In genomic region chr11:120262356-120262901, GRCm38 (mm10) we compare ENCODE assay signal across 8 mouse cellular contexts. TPM values are rescaled to one million over a fixed set of nuclear protein-coding genes. Genes with fewer than 3 reads are reported as not detected.
DNase-seq lines count a peak whose midpoint lies in the region; ATAC-seq and TF ChIP-seq lines count a peak whose summit lies in the region.

No protein-coding gene starts in this region.

- DNase-seq in frontal cortex, postnatal 10 days (ENCODE audit: low spot score in 2 of 2): peak; percentile 73 to 83
- peak; percentile 78 to 85 for DNase-seq in cerebellum, postnatal 25 days
- peak; percentile 69 for DNase-seq in gastrocnemius, postnatal 25 days
- peak; percentile 78 for DNase-seq in limb, embryonic 14.5 days (ENCODE audit: low spot score)
- peak; percentile 51 to 54 for DNase-seq in spleen, postnatal 36 days (ENCODE audit: low spot score in 2 of 2)

- no peaks in the 10 kb centered on the region for H3K9me3 ChIP-seq in intestine, embryonic 16.5 days (ENCODE audit: control insufficient read depth, low read length)
- H3K9me3 ChIP-seq in limb, embryonic 14.5 days (ENCODE audit: control insufficient read depth, low read length): no peaks in the 10 kb centered on the region
- H3K9me3 ChIP-seq in midbrain, embryonic 15.5 days: no peaks in the 10 kb centered on the region

- TF ChIP-seq POLR2A in limb, embryonic 14.5 days (IDR thresholded peaks at IDR 0.05; ENCODE audit: borderline replicate concordance, extremely low read depth, insufficient read depth, insufficient read length): no peak

- H3K36me3 ChIP-seq in intestine, embryonic 16.5 days (ENCODE audit: control insufficient read depth, insufficient read depth, low read length): no peaks in the 10 kb centered on the region
- H3K36me3 ChIP-seq in limb, embryonic 14.5 days (ENCODE audit: control insufficient read depth, insufficient read depth, low read length): no peaks in the 10 kb centered on the region; the same call in 1 of the 2 replicates
- no peaks in the 10 kb centered on the region for H3K36me3 ChIP-seq in midbrain, embryonic 15.5 days (replicated peaks)

- peak overlapping the region; percentile 83 for H3K27ac ChIP-seq in intestine, embryonic 16.5 days (ENCODE audit: low read length)
- H3K27ac ChIP-seq in limb, embryonic 14.5 days (replicated peaks; ENCODE audit: low read depth, low read length): peak overlapping the region; percentile 61; the same call in 1 of the 2 replicates
- peak overlapping the region; percentile 75 for H3K27ac ChIP-seq in midbrain, embryonic 15.5 days

- H3K27me3 ChIP-seq in intestine, embryonic 16.5 days (replicated peaks; ENCODE audit: control insufficient read depth, insufficient read depth, low read length): no peaks in the 10 kb centered on the region
- H3K27me3 ChIP-seq in limb, embryonic 14.5 days (ENCODE audit: control insufficient read depth, insufficient read depth, low read length): no peaks in the 10 kb centered on the region
- no peaks in the 10 kb centered on the region for H3K27me3 ChIP-seq in midbrain, embryonic 15.5 days (replicated peaks)

- peaks cover 67% of the 10 kb centered on the region for H3K4me1 ChIP-seq in intestine, embryonic 16.5 days (ENCODE audit: control insufficient read depth, insufficient read depth, low read length)
- H3K4me1 ChIP-seq in limb, embryonic 14.5 days (ENCODE audit: control insufficient read depth, insufficient read depth, low read length): peaks cover 89% of the 10 kb centered on the region
- peaks cover 66% of the 10 kb centered on the region for H3K4me1 ChIP-seq in midbrain, embryonic 15.5 days

- no peak overlapping the region for H3K4me2 ChIP-seq in intestine, embryonic 16.5 days (ENCODE audit: low read depth, low read length)
- peak overlapping the region; percentile 30 for H3K4me2 ChIP-seq in limb, embryonic 14.5 days (replicated peaks; ENCODE audit: low read depth, low read length, severe bottlenecking)
- no peak overlapping the region for H3K4me2 ChIP-seq in midbrain, embryonic 15.5 days

- peak overlapping the region; percentile 56; the same call in 1 of the 2 replicates for H3K9ac ChIP-seq in intestine, embryonic 16.5 days (ENCODE audit: low read depth, low read length)
- no peak overlapping the region for H3K9ac ChIP-seq in limb, embryonic 14.5 days (ENCODE audit: low read depth, low read length, severe bottlenecking)
- no peak overlapping the region for H3K9ac ChIP-seq in midbrain, embryonic 15.5 days

- no peak for ATAC-seq in frontal cortex, adult (ENCODE audit: low TSS enrichment)
- peak; percentile 47 for ATAC-seq in intestine, embryonic 16.5 days
- peak; percentile 28; the same call in 1 of the 2 replicates for ATAC-seq in limb, embryonic 14.5 days (ENCODE audit: low FRiP score, low read depth)
- peak; percentile 50; the same call in 1 of the 2 replicates for ATAC-seq in midbrain, embryonic 15.5 days (replicated peaks)

- H3K4me3 ChIP-seq in intestine, embryonic 16.5 days (ENCODE audit: low read length): no peak overlapping the region
- no peak overlapping the region for H3K4me3 ChIP-seq in limb, embryonic 14.5 days (replicated peaks; ENCODE audit: low read length)
- no peak overlapping the region for H3K4me3 ChIP-seq in midbrain, embryonic 15.5 days

- 30% methylated on average over 8 of the region's 8 CpGs for WGBS in intestine, embryonic 16.5 days
- 31% methylated on average over 7 of the region's 8 CpGs for WGBS in limb, embryonic 14.5 days
- WGBS in midbrain, embryonic 15.5 days: 23% methylated on average over 8 of the region's 8 CpGs

RNA-seq across cellular contexts. Expression of gene Bahcc1, which starts 29.7 kb away (rescaled TPM):
- 1 to 10 TPM; 3.2 to 4.7 TPM for total RNA-seq in gastrocnemius, postnatal 25 days (2021)
- polyA plus RNA-seq in intestine, embryonic 16.5 days (2015; fragmentation: Nextera tagmentation; extraction: Ambion mirVana): 4.9 and 5.7 TPM in 2 replicates
- 22.9 and 28.3 TPM in 2 replicates for polyA plus RNA-seq in limb, embryonic 14.5 days (2012; rRNA removed)
- polyA plus RNA-seq in limb, embryonic 14.5 days (2014; fragmentation: Nextera tagmentation; extraction: Ambion mirVana): 14.0 and 14.9 TPM in 2 replicates
- polyA plus RNA-seq in midbrain, embryonic 15.5 days (2015; fragmentation: Nextera tagmentation; extraction: Ambion mirVana): 16.2 and 16.7 TPM in 2 replicates
